ENCODE assay signal across 1 mouse cellular context in the genomic region with DNA sequence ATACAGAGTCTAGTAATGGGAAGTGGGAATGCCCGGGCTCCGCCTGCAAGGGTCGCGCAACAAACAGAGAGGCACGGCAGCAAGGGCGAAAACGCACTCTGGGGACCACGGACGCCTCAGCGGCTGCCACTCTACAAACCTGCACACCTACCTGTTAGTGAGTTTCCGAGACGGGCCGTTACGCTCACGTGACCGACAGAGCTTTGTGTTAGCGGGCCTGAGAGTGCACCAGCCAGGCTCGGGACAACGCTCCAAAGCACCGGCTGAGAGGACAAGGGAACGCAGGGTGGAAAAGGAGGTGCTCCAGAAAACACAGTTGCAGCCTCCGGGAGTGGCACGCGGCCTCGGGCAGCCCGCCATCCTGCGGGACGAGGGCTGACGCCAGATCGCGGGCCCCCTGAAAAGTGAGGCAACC.
TF ChIP-seq lines count a peak whose summit lies in the region.

No protein-coding gene starts in this region.

TF ChIP-seq in CH12.LX, 34 proteins besides CTCF, POLR2A, EP300 and RAD21 (continued from another document):
- TF ChIP-seq RCOR1 (conservative IDR thresholded peaks at IDR 0.05; ENCODE audit: low read depth, low read length) (peak; percentile 69; the same call in 1 of the 2 replicates), ELF1 (IDR thresholded peaks at IDR 0.05; ENCODE audit: low read depth, low read length) (no peak), JUN (IDR thresholded peaks at IDR 0.05; ENCODE audit: insufficient read depth, low read depth, low read length) (no peak), ETS1 (conservative IDR thresholded peaks at IDR 0.05; ENCODE audit: low read depth, low read length) (no peak), USF2 (conservative IDR thresholded peaks at IDR 0.05; ENCODE audit: low read depth, low read length) (peak; percentile 71), MXI1 (IDR thresholded peaks at IDR 0.05; ENCODE audit: low read depth, low read length) (peak; percentile 75; the same call in 1 of the 2 replicates), ZNF384 (IDR thresholded peaks at IDR 0.05; ENCODE audit: low read depth, low read length) (no peak), USF1 (IDR thresholded peaks at IDR 0.05; ENCODE audit: low read depth, low read length) (peak; percentile 82), TBP (conservative IDR thresholded peaks at IDR 0.05; ENCODE audit: low read depth, low read length) (no peak), CHD2 (IDR thresholded peaks at IDR 0.05; ENCODE audit: low read length) (no peak), POLR2AphosphoS2 (IDR thresholded peaks at IDR 0.05; ENCODE audit: low read depth, low read length) (no peak), MYC (IDR thresholded peaks at IDR 0.05; ENCODE audit: low read depth, low read length) (peak; percentile 84), BHLHE40 (IDR thresholded peaks at IDR 0.05; ENCODE audit: low read depth, low read length) (peak; percentile 94), ZC3H11A (IDR thresholded peaks at IDR 0.05; ENCODE audit: low read depth, low read length) (no peak), TCF12 (IDR thresholded peaks at IDR 0.05; ENCODE audit: low read depth, low read length) (no peak), IRF4 (IDR thresholded peaks at IDR 0.05; ENCODE audit: low read depth, low read length) (no peak), NELFE (IDR thresholded peaks at IDR 0.05; ENCODE audit: low read depth, low read length) (no peak), HCFC1 (IDR thresholded peaks at IDR 0.05; ENCODE audit: low read depth, low read length) (no peak; the same call in 1 of the 2 replicates), MAFK (IDR thresholded peaks at IDR 0.05; ENCODE audit: insufficient replicate concordance, low read length) (no peak), MAZ (IDR thresholded peaks at IDR 0.05; ENCODE audit: low read depth, low read length) (no peak), GABPA (IDR thresholded peaks at IDR 0.05; ENCODE audit: insufficient replicate concordance, low read depth, low read length) (no peak), ZMIZ1 (IDR thresholded peaks at IDR 0.05; ENCODE audit: low read depth, low read length) (no peak), MEF2A (IDR thresholded peaks at IDR 0.05; ENCODE audit: borderline replicate concordance, low read depth, low read length) (no peak), SIN3A (IDR thresholded peaks at IDR 0.05; ENCODE audit: low read length) (peak; percentile 22; the same call in 1 of the 2 replicates), PAX5 (IDR thresholded peaks at IDR 0.05; ENCODE audit: low read length) (no peak), JUND (conservative IDR thresholded peaks at IDR 0.05; ENCODE audit: low read depth, low read length) (no peak), ZKSCAN1 (IDR thresholded peaks at IDR 0.05; ENCODE audit: borderline replicate concordance, low read depth, low read length) (no peak), SMC3 (IDR thresholded peaks at IDR 0.05; ENCODE audit: low read depth, low read length) (no peak), NRF1 (IDR thresholded peaks at IDR 0.05; ENCODE audit: low read depth, low read length) (no peak)
TF ChIP-seq in CH12.LX: peak in this region for 9.
